In genomic region chr3:146776711-146777110, GRCm38 (mm10) we compare ENCODE assay signal across 23 mouse cellular contexts.
"Had no signal": no experiment of that assay in that cellular context is flagged by ENCODE, and none has a peak within 500 bp of the region (broad histone marks: within the 10 kb centered on the region; RNA-seq: fewer than 3 reads in every experiment).

No protein-coding gene starts in this region.

- ATAC-seq: hindbrain, embryonic 16.5 days; intestine, embryonic 16.5 days had no signal

- H3K27ac ChIP-seq: heart, embryonic 10.5 days; hindbrain, embryonic 10.5 days; hindbrain, embryonic 12.5 days; hindbrain, embryonic 14.5 days; kidney, embryonic 15.5 days; kidney, postnatal 0 days; layer of hippocampus, adult 2 months; left cerebral cortex, adult 2 months; limb, embryonic 10.5 days; limb, embryonic 12.5 days had no signal

- H3K9me3 ChIP-seq: heart, embryonic 10.5 days; heart, embryonic 12.5 days; hindbrain, embryonic 10.5 days; hindbrain, embryonic 12.5 days; kidney, embryonic 15.5 days; limb, embryonic 10.5 days; limb, embryonic 12.5 days had no signal

- DNase-seq: gastrocnemius, postnatal 14 days; gastrocnemius, postnatal 36 days; heart, adult 11 months; heart, postnatal 10 days; heart, postnatal 4 days; kidney, adult 11 months; kidney, adult 2 months; kidney, adult 9 months; kidney, postnatal 14 days; kidney, postnatal 4 days had no signal

- H3K36me3 ChIP-seq: heart, embryonic 10.5 days; heart, embryonic 12.5 days; hindbrain, embryonic 10.5 days; hindbrain, embryonic 12.5 days; kidney, embryonic 15.5 days; limb, embryonic 10.5 days; limb, embryonic 12.5 days had no signal

- H3K4me3 ChIP-seq: heart, embryonic 10.5 days; heart, embryonic 12.5 days; hindbrain, embryonic 10.5 days; hindbrain, embryonic 12.5 days; kidney, embryonic 15.5 days; layer of hippocampus, adult 2 months; left cerebral cortex, adult 2 months; limb, embryonic 10.5 days; limb, embryonic 12.5 days had no signal

- H3K27me3 ChIP-seq: heart, embryonic 12.5 days; hindbrain, embryonic 12.5 days; kidney, embryonic 15.5 days; limb, embryonic 12.5 days had no signal

- H3K4me2 ChIP-seq: heart, embryonic 12.5 days; hindbrain, embryonic 12.5 days; hindbrain, embryonic 14.5 days; kidney, embryonic 15.5 days; limb, embryonic 12.5 days had no signal

- H3K9ac ChIP-seq: heart, embryonic 12.5 days; hindbrain, embryonic 12.5 days; hindbrain, embryonic 14.5 days; kidney, embryonic 15.5 days; limb, embryonic 12.5 days had no signal
